Mouse (Mus musculus) NIH3T3 (cell line): ENCODE measurements around the gene Dlgap4.

Source experiments
- DNase-seq: peaks from one replicate; pipeline ENCODE4 v3.0.0-alpha.2; 2012; ENCODE audit warnings: low read depth

Gene Dlgap4

DNA sequence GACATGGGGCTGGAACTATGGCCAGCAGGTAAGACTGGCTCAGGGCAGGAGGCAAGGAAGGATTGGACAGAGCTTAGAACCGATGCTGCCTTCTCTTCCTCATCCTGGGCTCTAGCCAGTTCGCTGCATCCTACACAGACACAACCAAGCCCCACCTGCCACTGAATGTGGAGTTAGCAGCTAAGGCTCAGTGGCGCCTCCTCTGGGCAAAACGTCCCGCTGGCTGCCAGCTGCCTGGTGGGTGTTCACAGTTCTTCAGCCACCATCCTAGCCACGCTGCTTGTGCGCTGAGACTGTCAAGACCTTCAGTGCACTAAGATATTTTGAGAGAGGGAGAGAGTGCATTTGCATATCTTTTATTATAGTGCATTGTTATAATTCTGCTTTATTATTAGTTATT is 45.2 kb downstream of the Dlgap4 start:
- no peak for DNase-seq

DNA sequence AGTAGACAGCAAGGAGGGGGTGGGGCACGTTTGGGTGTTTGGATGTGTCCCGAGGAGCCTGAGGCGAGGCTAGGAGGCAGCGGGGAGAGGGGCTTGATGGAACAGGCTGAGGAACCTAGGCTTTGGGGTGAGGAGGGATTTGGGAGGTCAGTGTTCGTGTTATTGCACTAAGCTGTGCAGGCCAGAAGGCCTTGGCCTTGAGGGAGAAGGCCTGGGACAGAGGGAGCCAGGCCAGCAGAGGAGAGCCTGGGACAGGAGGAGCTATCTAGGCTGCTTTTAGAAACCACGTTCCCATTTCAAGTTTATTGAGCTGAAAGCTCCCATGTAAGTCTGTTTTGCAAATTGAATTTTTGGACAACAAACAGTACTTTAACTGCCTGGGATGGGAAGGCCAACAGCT is 46.5 kb downstream of the Dlgap4 start:
- DNase-seq: no peak

DNA sequence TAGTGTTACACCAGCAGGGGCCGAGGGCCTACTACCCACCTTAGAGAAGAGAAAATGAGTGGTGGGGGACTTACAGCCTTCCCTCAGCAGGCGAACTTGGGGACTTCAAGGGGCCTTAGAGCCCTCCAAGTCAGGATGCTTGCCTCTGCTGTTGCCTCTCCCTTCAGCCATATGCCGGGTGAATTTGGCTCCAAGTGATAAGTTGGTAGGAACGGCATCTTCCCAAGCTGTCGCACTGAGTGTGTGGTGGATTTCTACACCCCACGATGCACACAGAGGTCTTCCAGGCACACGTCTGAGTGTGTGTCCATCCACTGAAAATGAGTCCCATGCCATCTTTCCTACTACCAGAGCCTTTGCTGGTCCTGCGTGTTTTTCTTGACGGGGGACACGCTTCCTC is 49.7 kb downstream of the Dlgap4 start:
- DNase-seq: no peak

DNA sequence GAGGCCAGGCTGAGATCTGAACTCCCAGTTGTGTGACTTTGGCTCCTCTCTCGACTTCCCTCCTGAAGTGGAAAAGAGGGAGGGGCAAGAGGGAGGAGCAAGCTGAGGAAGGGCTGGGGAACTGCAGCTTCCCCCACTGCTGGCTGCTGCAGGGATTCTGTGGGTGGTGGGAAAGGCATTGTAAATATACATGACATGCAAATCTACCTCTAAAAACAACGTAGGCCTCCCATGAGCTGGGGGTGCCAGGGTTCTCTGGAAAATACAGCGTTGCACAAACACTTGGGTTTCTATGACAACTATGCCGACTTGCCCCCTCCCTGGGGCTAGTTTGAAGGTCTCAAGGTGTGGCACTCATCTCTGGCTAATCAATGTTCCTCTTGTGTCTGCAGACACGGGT is 50.9 kb downstream of the Dlgap4 start:
- DNase-seq: no peak

DNA sequence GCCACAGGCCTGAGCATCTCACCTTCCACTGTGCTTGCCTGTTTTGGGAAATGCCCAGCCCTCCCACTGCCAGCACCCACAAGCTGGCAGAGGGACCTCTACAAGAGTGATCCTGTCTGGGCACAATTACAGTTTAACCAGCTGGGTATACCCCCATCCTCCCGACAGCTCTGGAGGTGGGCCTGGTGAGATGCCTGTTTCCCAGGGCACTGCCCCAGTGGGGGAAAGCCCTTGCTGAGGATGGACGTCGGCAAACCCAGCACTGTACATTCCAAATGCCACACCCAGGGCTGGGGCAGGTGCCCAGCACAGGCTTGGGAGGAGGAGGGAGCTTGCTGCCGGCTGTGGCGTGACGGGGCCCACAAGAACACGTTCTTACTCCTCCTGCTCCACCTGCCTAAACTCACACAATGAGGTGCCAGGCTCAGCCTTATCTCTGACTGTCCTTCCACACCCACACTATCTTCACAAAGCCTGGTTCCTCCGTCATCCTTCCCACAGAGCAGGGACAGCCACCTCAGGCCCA is 51.6 kb downstream of the Dlgap4 start:
- no peak for DNase-seq

DNA sequence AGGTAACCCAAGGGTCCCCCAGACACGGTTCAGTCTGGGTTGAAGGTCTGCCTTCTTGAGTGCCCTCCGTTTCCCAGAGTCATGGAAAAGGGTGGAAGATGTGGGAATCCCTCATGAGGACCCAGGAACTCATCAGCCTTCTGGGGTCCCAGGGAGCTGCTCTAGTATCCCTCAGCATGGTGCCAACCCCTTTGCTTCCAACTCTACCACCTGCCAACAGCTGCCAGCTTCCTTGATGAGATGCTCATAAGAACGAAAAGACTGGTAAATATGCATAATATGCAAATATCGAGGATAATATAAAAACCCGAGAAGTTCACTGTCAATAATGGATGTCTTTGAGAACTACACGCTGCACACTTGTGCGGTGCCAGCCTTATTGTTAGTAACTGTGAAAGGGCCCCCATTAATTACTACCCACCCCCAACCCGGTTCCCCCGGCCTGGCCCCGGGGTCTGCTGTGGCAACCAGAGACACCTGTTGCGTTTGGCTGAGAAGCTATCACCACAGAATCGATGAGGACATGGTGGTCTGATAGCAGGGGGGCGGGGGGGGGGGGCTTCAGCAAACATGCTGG is 52.2 kb downstream of the Dlgap4 start:
- DNase-seq: no peak

DNA sequence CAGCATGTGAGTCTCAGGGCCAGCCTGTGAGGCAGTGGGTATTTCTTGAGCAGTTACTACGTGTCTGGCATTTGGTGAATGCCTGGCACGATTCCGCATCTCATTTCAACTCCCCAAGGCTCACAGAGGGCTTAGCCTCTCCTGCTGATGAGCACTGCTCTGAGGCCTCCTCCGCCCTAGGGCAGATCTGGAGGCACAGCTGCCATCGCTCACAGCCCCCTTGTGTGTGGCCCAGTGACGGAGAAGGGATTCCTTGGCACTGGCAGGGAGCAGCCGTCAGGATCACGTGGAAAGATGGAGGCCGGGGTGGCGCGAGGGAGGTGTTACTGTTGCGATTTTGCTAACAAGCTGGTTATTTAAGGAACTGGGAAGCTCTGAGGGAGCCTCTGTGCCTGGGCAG is 52.7 kb downstream of the Dlgap4 start:
- DNase-seq: no peak

DNA sequence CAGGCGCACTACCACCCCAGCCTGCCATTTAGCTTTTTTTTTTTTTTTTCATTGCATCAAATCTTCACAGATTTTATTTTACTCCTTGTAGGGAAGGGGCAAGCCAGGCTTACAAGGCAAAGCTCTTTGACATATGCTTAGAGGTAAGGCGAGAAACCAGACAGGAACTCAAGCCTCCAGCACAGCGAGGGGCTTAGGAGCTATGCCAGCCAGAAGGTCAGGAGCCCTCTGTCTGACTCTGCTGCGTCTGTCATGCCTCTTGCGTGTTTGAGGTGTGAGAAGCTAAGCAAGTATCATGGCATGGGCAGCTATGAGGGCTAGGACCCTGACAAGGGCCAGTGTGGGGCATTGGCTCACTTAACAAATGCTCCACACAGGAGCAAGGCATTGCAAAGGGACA is 53.8 kb downstream of the Dlgap4 start:
- no peak for DNase-seq

DNA sequence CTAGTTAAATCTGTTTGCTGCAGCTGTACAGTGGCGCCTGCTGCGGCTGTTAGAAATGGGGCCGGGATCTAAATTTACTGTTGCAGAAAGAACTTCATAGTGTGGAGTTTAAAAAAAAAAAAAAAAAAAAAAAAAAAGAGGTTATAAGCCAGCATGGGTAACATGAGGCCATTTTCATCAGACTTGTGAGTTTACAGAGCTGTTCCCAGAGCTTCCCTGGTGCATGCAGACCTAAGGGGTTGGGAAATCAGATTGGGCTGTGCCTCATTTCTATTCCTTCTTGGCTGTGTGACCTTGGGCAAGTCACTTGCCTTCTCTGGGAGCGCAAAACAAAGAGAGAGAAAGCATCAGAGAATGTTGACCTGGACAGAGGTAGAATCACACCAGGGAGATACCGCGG is 55.1 kb downstream of the Dlgap4 start:
- DNase-seq: no peak

DNA sequence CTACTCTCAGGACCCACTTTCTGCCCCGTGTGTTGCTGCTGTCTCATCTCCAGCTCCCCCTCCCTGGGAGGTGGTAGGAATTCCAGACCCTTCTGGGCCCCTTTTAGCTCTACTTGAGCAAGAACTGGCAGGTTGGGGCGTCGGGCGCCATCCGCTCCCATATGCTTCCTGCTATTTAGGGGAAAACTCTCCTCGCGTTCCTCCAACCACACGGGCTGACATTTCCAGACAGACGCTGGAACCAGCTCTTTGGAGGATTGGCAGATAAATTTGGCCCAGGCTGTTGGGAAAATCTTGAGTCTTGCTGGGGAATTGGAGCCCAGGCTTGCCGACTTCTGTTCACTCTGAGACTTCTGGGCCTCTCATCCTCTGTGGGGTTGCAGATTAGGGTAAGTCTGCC is 59.8 kb downstream of the Dlgap4 start:
- no peak for DNase-seq

DNA sequence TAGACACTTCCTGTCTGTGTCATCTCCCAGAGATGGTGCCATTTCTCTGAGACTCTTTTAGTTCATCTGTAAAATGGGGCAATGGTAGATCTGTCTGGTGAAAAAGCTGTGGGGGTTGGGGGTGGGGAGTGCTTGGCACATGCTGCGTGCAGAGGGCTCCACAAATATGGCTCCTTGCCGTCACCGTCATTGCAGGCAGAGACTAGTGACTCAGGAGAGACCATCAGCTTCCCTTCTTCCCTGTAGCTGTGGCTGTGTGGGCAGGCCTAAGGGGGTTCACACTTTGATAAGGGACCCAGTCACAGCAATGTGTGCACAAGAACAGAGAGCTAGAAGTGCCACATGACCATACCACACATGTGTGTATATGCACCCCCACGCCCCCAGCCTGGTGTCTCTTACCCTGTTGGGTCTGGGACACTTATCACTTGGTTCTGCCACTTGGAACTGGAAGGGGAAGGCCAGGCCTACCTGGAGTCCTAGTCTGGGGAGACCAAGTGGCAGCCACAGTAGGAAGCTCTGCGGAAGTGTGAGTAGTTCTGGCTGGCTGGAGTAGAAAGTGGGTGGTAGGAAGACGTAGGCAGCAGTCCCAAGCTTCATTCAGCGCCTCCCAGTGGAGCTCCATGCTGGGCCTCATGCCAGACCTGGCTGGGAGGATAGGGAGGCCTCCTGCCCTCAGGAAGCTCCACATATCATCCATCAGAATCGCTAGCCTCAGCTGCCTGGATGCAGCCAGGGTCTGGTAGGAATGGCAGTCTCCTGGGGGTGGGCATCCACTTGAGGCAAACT is 60.6 kb downstream of the Dlgap4 start:
- DNase-seq: peak; percentile 29

DNA sequence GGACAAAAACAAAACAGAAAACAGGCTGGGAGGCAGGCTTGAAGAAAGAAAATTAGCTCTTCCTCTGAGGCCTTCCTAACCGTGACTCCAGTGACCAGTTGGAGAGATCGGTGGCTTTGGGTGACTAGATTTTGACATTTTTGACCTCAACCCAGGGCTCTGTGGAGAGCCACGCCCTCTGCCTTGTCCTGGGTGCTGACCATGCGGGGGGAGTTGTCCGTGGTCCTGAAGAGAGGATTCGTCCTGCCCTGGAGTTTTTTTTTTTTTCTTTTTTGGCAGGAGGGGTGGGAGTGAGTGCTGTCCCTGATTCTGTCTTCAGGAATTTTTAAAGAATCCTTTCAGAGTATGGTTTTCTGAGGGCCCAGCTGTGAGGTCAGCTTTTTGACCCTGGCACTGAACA is 63.4 kb downstream of the Dlgap4 start:
- DNase-seq: peak; percentile 76

DNA sequence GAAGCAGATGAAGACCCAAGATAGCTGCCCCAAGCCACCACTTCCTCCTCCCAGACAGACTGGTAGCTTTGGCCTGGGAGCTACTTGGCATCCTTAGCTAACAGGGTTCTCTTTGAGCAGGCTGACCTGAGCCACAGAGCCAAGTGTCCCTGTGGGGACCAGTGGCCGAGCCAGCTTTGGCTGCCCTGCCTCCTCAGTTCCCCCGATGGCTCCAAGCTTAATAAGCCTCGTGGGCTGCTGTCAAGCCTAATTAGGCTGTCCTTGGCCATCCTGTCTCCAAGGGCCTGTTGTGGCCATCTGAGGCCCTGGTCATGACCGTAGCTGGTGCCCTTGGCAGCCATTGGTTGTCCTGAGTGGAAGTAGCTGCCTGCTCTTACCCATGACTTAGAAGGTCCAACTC is 64.6 kb downstream of the Dlgap4 start:
- no peak for DNase-seq

DNA sequence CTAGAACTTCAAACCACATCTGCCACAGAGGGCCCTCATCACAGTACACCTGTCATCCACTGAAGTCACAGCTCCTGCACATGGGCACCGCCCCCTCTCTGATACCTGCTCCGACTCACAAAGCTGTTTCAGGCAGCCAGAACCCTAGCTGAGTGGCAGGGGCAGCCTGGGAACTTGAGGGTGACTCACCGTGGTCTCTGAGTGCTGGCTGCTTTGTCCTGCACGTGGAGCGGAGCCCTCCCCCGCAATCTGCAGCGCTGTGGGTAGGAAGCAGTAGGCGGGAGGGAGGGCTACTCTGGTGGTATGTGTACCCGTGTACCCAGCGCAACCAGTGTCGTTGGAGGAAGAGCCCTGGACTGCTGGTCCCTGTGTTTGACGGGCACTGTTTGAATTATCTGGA is 69.5 kb downstream of the Dlgap4 start:
- DNase-seq: peak; percentile 35

DNA sequence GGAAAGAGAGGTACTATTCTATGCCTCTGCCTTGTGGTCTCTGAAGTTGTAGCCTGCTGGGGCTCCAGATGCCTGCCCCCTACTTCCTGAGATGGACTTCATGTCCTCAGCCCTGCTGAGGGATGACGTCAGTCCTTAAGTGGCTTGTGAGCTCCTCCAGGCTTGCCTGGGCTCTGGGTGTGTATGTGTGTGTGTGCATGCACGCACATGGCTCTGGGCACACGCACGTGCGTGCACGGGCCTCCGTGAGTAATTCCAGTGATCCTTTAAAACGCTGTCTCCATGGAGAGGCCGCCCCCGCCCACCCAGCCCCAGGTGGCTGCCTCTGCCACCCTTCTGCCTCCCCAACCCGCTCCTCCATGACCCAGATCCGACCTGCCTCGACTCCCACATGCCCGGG is 72.5 kb downstream of the Dlgap4 start:
- DNase-seq: no peak

DNA sequence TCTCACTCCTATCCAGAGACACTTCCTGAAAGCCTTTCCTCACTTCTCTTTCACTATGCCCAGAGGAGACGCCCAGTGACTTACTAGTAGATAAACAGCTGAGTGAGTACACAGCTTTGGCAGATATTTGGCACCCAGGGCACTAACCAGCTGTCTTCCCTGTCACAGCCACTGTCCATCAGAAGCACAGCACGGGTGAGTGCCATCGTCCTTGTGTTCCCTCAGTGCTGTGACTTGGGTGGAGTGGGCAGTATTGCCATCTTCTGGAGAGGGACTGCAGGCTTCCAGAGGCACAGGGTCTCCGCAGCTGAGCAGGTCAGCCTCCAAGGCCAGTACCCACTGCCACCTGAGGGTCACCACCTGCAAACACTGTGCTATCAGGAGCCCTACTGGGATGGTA is 73.2 kb downstream of the Dlgap4 start:
- no peak for DNase-seq

DNA sequence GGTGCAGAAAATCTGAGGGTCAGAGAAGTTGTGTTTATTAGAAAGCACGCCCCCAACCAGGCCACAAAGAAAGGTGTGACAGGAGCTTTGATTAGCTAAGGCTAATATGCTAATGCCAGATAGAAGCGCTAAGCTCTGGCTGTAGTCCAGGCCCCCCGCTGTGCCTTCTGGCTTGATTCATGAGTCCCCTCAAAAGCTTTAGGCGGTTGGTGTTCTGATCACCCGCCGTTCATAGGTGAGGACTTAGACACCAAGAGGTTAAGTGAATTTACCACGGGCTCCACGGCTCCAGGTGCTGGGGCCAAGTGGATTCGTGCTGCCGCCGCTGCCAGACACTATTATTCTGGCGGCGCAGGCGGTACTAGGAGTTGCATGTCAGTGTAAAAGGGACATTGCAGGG is 75.1 kb downstream of the Dlgap4 start:
- DNase-seq: no peak

DNA sequence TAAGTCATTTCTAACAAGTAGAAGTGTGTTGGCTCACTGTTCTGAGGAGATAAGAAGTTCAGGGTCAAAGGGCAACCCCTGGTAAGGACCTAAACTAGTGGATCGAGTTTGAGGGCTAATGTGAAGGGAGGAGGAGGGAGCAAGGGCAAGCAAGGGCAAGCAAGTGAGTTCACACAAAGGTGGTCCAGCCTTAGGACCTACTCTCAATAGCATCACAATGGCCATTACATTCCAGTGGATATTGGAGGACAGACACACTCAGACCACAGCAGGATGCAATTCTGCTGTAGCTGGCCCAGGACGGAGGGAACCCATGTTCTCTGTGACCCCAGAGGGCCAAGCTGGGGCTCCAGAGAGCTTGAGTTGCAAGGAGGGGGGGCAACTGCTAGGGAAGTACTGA is 77.3 kb downstream of the Dlgap4 start:
- no peak for DNase-seq

DNA sequence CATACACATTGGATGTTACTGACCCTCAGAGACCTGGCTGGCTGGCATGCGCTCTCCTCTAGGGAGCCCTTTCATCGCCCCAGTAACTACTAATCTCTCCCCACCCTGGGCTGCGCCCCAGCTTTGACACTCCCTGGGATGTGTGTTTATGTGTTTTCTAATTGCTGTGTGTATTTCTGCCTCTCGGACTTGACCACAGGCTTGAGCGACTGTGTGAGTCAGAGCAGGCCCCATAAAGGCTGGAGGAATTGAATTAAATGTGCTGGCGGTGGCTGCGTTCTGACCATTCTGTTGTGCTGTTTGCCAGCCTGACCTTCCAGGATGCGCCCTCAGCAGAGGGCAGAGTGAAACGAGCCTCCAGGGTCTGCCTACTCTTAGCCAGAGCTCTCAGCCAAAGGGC is 78.2 kb downstream of the Dlgap4 start:
- DNase-seq: peak; percentile 77

DNA sequence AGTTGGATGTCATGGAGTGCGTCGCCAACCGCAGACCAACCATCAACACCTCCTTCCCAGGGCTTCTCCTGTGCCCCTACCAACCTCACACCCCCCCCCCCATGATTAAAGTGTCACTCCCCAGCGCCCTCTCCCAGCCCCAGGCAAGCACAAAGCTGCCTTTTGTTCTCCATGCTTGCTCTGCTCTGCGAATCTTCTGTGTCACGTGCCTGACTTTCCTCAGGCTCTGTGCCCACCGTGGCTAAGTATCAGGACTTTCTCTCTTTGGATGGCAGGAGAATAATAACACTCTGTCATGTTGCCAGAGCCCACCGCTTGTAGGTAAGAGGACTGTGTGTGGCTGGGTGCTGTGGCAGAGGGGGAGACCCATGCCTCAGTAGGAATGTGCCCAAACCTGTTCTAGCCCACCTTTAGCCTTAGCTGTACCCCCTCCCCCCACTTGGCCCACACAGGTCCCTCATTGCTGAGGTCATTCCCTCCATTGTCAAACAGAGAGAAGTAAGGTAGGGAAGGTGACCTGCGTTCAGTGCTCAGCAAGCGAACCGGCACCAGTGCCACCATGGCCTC is 79.8 kb downstream of the Dlgap4 start:
- no peak for DNase-seq

DNA sequence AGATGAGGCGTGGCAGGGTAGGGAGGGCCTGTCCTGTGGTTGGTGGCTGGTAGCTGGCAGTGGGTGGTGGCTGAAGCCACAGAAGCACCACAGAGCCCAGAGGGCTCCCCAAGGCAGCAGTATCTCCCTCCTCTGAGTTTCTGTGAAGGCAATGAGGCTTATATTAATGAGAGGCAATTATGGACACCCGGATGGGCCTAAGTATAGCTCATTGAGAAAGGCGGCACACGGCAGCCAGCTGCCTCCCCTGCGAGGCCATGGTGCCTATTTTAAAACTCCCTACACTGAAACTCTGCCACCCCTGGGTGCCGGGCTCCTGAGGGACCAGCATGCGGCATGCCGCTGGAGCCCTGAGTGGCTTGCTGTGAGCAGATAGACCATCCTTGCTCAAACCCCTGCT is 83.8 kb downstream of the Dlgap4 start:
- DNase-seq: no peak

DNA sequence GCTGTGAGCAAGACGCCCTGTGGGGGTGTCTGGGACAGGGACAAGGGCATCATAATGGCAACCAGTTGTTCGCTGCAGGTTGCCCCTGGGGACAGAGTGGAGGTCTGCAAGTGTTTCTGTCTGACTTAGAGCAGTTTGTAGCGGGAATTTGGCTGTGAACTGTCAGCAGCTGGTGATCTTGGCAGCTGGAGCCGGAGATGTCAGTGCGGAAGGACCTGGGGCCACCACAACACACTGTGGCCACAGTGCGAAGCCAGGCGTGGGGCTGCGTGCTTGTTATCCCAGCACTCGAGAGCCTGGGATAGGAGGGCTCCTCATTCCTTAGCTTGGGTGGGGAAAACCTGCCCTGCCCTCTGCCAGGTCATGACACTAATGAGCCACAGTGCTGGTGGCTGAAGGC is 84.7 kb downstream of the Dlgap4 start:
- DNase-seq: no peak

DNA sequence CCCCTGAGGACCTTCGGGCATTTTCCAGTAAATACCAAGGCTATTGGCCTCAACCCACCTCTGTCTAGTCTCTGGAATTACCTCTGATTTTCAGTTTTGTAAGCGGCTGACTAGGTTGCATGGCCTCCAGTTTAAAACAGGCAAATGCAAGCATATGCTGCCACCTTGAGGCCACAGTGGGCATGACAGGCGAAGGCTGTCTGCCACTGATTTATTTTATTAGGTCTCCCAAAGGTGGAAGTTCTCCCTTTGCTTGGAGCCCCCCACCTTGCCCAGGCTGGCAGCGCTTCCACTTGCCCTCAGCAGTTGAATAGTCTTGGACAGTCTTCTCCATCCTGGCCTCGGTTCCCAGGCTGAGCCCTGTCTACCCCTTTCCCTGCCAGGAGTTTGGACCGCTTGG is 92.0 kb downstream of the Dlgap4 start:
- DNase-seq: peak; percentile 92

DNA sequence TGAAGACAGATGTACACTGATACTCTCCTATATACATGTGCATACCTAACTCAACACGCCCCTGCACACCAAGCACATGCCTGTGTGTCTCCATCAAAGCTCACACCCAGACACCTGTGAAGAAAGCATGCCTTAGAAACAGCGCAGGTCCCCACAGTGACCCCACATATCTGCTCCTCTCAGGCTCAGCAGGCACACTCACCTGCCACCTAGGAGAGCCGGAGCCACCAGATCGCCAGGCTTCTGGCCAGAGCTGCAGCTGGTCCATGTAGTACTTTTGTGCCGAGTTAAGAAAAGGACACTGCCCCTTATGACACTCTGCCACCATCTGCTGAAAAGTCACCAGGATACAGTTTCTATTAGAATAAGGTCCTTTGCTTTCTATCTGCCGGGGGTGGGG is 103.2 kb downstream of the Dlgap4 start:
- no peak for DNase-seq
